Mouse (Mus musculus): Measurements from ENCODE around the gene Knop1.

The Knop1 gene

GRCm38 (mm10) chr7:118848796-118849195 is 7.3 kb downstream of the Knop1 start:
- no peak for DNase-seq (ENCODE audit: low read depth, low spot score)

- no peak for DNase-seq (ENCODE audit: low read depth, low spot score)
These were observed 9.7 kb downstream of the Knop1 start for GRCm38 (mm10) chr7:118846329-118846728.

DNA sequence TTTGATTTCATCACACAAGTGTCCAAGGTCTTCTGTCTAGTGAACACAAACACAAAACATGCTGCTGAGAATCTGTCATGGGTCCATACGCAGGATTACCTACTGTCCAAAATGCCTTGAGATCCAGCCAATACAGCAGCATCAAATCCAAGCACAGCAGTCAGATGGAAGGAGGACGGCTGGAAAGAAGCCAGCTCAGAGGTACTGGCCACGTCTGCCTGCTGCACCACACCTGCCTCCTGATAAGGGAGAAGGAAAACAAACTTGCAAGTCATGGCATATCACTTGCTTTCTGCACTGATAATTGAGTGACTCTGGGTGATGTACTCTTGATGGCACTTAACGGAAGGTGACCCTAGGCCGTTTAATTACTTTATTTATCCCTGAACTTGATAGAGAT is 10.9 kb downstream of the Knop1 start:
- no peak for DNase-seq (ENCODE audit: low read depth, low spot score)

GRCm38 (mm10) chr7:118842938-118843337 is 13.1 kb downstream of the Knop1 start:
- no peak for DNase-seq (ENCODE audit: low read depth, low spot score)

DNA sequence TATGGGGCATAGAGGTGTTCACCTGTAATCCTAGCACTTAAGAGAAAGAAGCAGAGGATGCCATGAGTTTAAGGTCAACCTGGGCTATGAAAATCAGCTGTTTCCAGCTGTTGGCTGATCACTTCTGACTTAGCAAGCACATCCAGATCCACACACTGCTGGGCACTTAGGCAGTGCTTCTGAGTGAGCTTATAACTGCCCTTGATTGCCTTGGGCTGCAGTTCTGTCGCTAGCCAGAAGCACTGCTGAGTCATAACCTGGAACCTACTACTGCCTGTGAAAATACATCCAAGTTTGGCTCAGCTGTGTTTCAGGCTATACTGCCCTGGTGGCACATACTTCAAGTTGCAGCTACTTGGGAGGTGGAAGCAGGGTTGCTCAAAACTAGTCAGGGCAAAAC is 14.3 kb downstream of the Knop1 start:
- DNase-seq (ENCODE audit: low read depth, low spot score): no peak

- DNase-seq (ENCODE audit: low read depth, low spot score): no peak
These were observed 14.9 kb downstream of the Knop1 start for GRCm38 (mm10) chr7:118841030-118841745.

- no peak for DNase-seq (ENCODE audit: low read depth, low spot score)
These were observed 18.2 kb downstream of the Knop1 start for GRCm38 (mm10) chr7:118837901-118838300.

- no peak for DNase-seq (ENCODE audit: low read depth, low spot score)
These were observed 28.1 kb downstream of the Knop1 start for GRCm38 (mm10) chr7:118827975-118828416.

GRCm38 (mm10) chr7:118824451-118824850 is 31.6 kb downstream of the Knop1 start:
- DNase-seq (ENCODE audit: low read depth, low spot score): no peak

DNA sequence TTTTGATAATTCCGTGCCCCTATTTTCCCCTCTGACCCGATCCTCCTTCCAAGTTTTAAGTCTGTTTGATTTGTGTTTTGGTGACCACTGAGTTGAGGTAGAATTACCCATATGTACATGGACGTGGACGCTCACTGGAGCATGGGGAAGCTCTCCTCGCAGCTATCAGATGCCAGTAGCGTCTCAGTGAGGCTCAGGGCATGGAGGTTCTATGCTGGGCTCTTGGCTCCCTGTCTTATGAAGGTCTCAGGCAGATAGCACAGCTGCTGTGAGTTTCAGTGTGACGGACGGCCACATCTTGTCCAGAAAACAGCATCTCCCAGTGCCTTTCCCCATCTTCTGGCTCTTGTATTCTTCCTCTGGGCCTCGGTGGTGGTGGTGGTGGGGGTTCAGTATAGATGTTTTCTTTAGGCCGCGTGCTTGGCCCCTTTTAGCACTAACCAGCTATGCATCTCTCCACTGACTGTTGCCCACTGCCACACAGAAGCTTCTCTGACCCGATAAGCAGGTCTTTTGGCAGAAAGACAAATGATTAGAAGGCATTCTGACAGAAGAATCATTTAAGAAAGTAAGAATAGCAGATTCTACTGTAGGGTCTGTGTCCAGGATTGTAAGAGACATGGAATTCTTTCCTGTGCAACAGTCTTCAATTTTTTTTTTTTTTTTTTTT is 34.0 kb downstream of the Knop1 start:
- DNase-seq (ENCODE audit: low read depth, low spot score): no peak

DNA sequence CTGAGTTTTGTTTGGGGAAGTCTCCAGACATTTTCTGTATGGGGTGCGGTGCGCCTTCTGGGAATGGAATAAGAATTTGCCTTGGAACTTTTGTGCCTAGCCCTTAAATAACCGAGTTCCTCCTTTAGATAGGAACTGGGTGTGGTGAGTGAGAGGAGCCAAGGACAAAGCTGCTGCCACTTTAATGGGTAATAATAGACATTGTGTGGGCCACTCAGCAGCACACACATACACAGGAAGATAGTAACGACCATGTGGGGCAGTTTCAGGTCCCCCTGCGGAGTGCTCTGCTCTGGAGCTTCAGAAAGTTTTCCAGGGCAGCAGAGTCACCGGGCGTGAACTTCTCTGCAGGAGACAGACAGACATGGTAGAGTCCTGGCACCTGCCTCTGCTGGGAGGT is 34.7 kb downstream of the Knop1 start:
- DNase-seq (ENCODE audit: low read depth, low spot score): peak; percentile 57

DNA sequence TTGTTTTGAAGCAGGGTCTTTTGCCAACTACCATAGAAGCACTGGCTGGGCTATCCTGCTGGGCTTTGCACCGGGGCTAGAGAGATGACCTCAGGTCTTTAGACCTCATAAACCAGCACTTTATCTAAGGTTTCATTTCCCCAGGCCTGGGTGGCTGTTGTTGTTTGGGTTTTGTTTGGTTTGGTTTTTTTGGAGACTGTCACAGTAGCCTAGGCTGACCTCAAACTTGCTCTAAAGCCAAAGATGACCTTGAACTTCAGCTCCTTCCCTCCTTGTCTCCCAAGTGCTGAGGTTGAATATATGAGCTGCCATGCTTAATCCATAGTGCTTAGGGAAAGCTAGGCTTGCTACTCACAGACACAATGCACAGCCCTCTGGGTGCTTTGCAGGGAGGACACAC is 36.4 kb downstream of the Knop1 start:
- DNase-seq (ENCODE audit: low read depth, low spot score): no peak

- DNase-seq (ENCODE audit: low read depth, low spot score): peak; percentile 57
These were observed 38.3 kb downstream of the Knop1 start for GRCm38 (mm10) chr7:118817741-118818140.

DNA sequence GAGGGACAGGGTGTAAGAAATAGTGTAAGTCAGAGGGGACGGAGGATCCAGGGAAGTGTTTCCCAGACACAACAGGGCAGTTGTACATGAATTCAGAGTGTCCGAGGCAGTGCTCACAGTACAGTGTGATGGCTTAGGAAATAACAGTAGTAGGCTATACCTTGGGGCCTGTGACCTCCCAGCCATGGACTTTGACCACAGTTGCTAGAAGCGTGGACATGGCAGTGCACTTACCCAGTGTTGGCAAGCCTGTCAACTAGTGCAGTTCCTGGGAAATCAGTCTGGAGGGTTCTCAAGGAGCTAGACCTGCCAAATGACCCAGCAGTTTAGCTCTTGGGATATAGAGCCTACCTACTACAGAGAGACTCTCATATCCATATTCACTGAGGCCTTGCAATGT is 39.8 kb downstream of the Knop1 start:
- DNase-seq (ENCODE audit: low read depth, low spot score): no peak

GRCm38 (mm10) chr7:118813592-118813991 is 42.5 kb downstream of the Knop1 start:
- no peak for DNase-seq (ENCODE audit: low read depth, low spot score)

DNA sequence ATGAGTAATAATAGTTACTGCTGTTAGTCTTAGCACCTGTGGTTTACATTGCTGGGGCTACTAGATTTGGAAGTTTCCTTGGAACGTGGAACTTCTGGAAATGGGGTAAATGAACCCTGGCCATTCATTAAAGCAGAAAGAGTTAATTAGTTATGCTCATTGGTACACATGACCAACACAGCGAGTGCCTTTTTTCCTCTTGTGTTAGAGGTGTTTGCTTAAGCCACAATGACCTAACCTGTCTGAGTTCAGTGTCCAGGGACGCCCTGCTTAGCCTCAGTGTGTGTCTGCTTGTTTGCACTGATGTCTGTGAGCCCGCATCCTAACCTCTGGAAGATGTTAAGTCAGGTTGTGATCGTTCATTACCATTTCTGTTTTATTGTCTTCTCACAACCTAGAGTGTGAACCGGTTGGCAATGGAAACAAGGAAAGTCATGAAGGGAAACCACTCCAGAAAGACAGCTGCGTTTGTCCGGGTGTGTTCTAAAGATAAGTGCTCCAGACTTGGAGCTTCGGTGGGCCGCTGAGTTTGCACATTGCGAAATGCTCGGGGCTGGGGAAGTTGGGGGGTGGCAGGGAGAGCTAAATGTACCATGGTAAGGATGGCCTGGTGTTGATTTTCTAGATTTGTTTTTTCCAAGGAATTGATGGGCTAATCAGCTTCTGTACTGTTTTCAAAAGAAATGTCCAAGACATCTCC is 44.5 kb downstream of the Knop1 start:
- no peak for DNase-seq (ENCODE audit: low read depth, low spot score)

DNA sequence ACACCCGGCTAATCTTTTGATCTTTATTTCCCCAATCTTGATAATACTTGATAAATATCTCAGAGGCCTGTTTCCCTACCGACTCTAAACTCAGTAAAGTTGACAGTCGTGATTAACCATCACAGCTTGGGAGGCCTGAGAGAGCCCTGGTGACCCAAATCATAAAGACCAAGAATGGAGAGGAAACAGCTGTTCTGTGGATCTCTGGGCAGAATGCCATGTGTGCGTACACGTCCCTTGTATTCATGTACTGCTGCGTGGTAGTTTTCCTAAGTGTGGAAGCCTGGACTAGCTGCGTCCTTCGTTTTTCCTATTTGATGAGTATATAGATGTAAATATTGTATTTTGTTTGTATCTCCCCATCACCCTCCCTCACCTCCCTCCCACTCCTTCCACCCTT is 48.2 kb downstream of the Knop1 start:
- no peak for DNase-seq (ENCODE audit: low read depth, low spot score)

- no peak for DNase-seq (ENCODE audit: low read depth, low spot score)
These were observed 49.2 kb downstream of the Knop1 start for GRCm38 (mm10) chr7:118806631-118807411.

- no peak for DNase-seq (ENCODE audit: low read depth, low spot score)
These were observed 52.6 kb downstream of the Knop1 start for GRCm38 (mm10) chr7:118803425-118803824.

GRCm38 (mm10) chr7:118801791-118802190 is 54.3 kb downstream of the Knop1 start:
- DNase-seq (ENCODE audit: low read depth, low spot score): no peak

- no peak for DNase-seq (ENCODE audit: low read depth, low spot score)
These were observed 55.8 kb downstream of the Knop1 start for GRCm38 (mm10) chr7:118800112-118800734.
